Mouse (Mus musculus) kidney, postnatal 0 days (tissue): Measurements from ENCODE around the gene Enpp6. TPM values are rescaled to one million over a fixed set of nuclear protein-coding genes. Genes with fewer than 3 reads are reported as not detected.

Source experiments
- ATAC-seq: fragments of 200-750 bp; cut with Nextera tagmentation; replicated peaks from 2 replicates; pipeline ENCODE4 v1.8.0; 2017; ENCODE audit warnings: low read depth, moderate number of reproducible peaks, moderate TSS enrichment, moderate library complexity; ENCODE audit not compliant: low FRiP score
- DNase-seq: peaks from one replicate; pipeline ENCODE4 v3.0.0-alpha.2; 2016; ENCODE audit warnings: low spot score
- H3K27ac ChIP-seq: fragments of 300-500 bp; sonication (generic); 2 replicates; pipeline ENCODE4 v1.5.1; 2014; ENCODE audit warnings: mild to moderate bottlenecking
- H3K27me3 ChIP-seq: fragments of 300-500 bp; sonication (generic); 2 replicates; pipeline ENCODE4 v1.6.1; 2014; ENCODE audit warnings: low read length, mixed read lengths; ENCODE audit not compliant: insufficient read depth
- H3K36me3 ChIP-seq: fragments of 300-500 bp; sonication (generic); 2 replicates; pipeline ENCODE4 v1.6.1; 2014; ENCODE audit warnings: low read length, mixed read lengths; ENCODE audit not compliant: insufficient read depth
- H3K4me1 ChIP-seq: fragments of 300-500 bp; sonication (generic); replicated peaks from 2 replicates; pipeline ENCODE4 v1.6.1; 2014; ENCODE audit warnings: antibody characterized with exemption, low read length, mixed read lengths; ENCODE audit not compliant: insufficient read depth
- H3K4me2 ChIP-seq: fragments of 300-500 bp; sonication (generic); 2 replicates; pipeline ENCODE4 v1.6.1; 2014; ENCODE audit warnings: mild to moderate bottlenecking, low read length, moderate library complexity, mixed read lengths
- H3K4me3 ChIP-seq: fragments of 300-500 bp; sonication (generic); replicated peaks from 2 replicates; pipeline ENCODE4 v1.5.1; 2014; ENCODE audit warnings: low read depth, low read length
- H3K9ac ChIP-seq: fragments of 300-500 bp; sonication (generic); 2 replicates; pipeline ENCODE4 v1.6.1; 2014; ENCODE audit warnings: low read depth, low read length
- H3K9me3 ChIP-seq: fragments of 300-500 bp; sonication (generic); replicated peaks from 2 replicates; pipeline ENCODE4 v1.6.1; 2016; ENCODE audit warnings: low read length, inconsistent platforms, mixed read lengths
- CTCF ChIP-seq: IDR thresholded peaks from 2 replicates; pipeline ENCODE4 v1.5.1; 2016; ENCODE audit warnings: antibody characterized with exemption, low read depth, mild to moderate bottlenecking, moderate library complexity
- WGBS: fragments of 180-500 bp; shearing (Covaris S2); extraction: QIAGEN DNeasy Blood & Tissue Kit; methylation state at CpG from one replicate; pipeline ENCODE4 v1.1.7; 2014; 5-methylcytosine and 5-hydroxymethylcytosine counted together
- polyA plus RNA-seq: library from polyadenylated mRNA; unstranded; fragments of >200 nt; fragmentation: Nextera tagmentation; extraction: Ambion mirVana; gene quantifications from 2 replicates; pipeline ENCODE4 v1.2.1, GENCODE M21; 2015

The Enpp6 gene
- polyA plus RNA-seq, 1 experiment from 2014 or later, result 2.3 TPM

- Histone ChIP-seq H3K27ac (no peak overlapping the region), H3K27me3 (no peaks in the 10 kb centered on the region), H3K4me3 (peak overlapping the region; percentile 16), H3K4me1 (peaks cover 8% of the 10 kb centered on the region; the same call in 1 of the 2 replicates), H3K4me2 (peak overlapping the region; percentile 52), H3K9ac (0 out of 2 replicates have a peak overlapping the region, but pooled peaks have one; percentile 42), H3K9me3 (no peaks in the 10 kb centered on the region), H3K36me3 (no peaks in the 10 kb centered on the region)
- ATAC-seq (no peak), DNase-seq (peak; percentile 63)
- TF ChIP-seq CTCF, result no peak
- 4% methylated on average over 9 of the region's 9 CpGs for WGBS
These were observed 148.9 kb downstream of the Enpp6 start for GRCm38 (mm10) chr8:47135586-47135985.

- peak; percentile 33 for DNase-seq
- 0 out of 2 replicates have a peak, but pooled peaks have one; percentile 52 for ATAC-seq
- Histone ChIP-seq H3K4me3 (peak overlapping the region; percentile 16; the same call in 1 of the 2 replicates), H3K4me2 (peak overlapping the region; percentile 52), H3K36me3 (no peaks in the 10 kb centered on the region), H3K27ac (no peak overlapping the region), H3K27me3 (no peaks in the 10 kb centered on the region), H3K9me3 (no peaks in the 10 kb centered on the region), H3K9ac (0 out of 2 replicates have a peak overlapping the region, but pooled peaks have one; percentile 42), H3K4me1 (peaks cover 8% of the 10 kb centered on the region; the same call in 1 of the 2 replicates)
- TF ChIP-seq CTCF, result no peak
- whole genome bisulfite sequencing, result 13% methylated on average over 5 of the region's 5 CpGs
These were observed 149.4 kb downstream of the Enpp6 start for GRCm38 (mm10) chr8:47136047-47136446.

- WGBS, result 91% methylated on average over 8 of the region's 9 CpGs
- Histone ChIP-seq H3K4me1 (no peaks in the 10 kb centered on the region), H3K27me3 (no peaks in the 10 kb centered on the region), H3K9me3 (no peaks in the 10 kb centered on the region), H3K9ac (no peak overlapping the region), H3K4me2 (no peak overlapping the region), H3K4me3 (no peak overlapping the region), H3K36me3 (no peaks in the 10 kb centered on the region), H3K27ac (no peak overlapping the region)
- DNase-seq (no peak), ATAC-seq (no peak)
- TF ChIP-seq CTCF, result no peak
These were observed 158.6 kb downstream of the Enpp6 start for GRCm38 (mm10) chr8:47145258-47145657.

Other genes starting within 250 kb of the Enpp6 start
- gene Irf2, start 247.2 kb upstream of the Enpp6 start, polyA plus RNA-seq, result 28.1 and 30.6 TPM in 2 replicates